Mouse (Mus musculus): ENCODE data around the gene Cx3cr1. TPM values are rescaled to one million over a fixed set of nuclear protein-coding genes. Genes with fewer than 3 reads are reported as not detected.

Cx3cr1 gene
- total and polyA plus RNA-seq, 2 experiments from 2014 or later: 10.6 to 14.7 TPM

GRCm38 (mm10) chr9:119943326-119943725, 126.4 kb downstream of the Cx3cr1 start:
- Histone ChIP-seq H3K9ac (no peak overlapping the region), H3K9me3 (ENCODE audit: low read length) (no peaks in the 10 kb centered on the region), H3K27me3 (ENCODE audit: insufficient read depth, low read length) (no peaks in the 10 kb centered on the region), H3K4me2 (ENCODE audit: low read depth) (no peak overlapping the region), H3K4me1 (ENCODE audit: insufficient read depth) (no peaks in the 10 kb centered on the region), H3K27ac (ENCODE audit: low read depth, low read length) (no peak overlapping the region), H3K36me3 (ENCODE audit: insufficient read depth) (no peaks in the 10 kb centered on the region), H3K4me3 (ENCODE audit: low read depth, low read length) (no peak overlapping the region)
- WGBS: 60% methylated on average over 1 of the region's 1 CpGs
- TF ChIP-seq CTCF (IDR thresholded peaks at IDR 0.05; ENCODE audit: low read depth): no peak
- no peak for ATAC-seq
- no peak for DNase-seq

- Histone ChIP-seq H3K27me3 (ENCODE audit: insufficient read depth, low read length) (no peaks in the 10 kb centered on the region), H3K9me3 (ENCODE audit: low read length) (no peaks in the 10 kb centered on the region), H3K4me2 (ENCODE audit: low read depth) (no peak overlapping the region), H3K36me3 (ENCODE audit: insufficient read depth) (no peaks in the 10 kb centered on the region), H3K27ac (ENCODE audit: low read depth, low read length) (no peak overlapping the region), H3K9ac (no peak overlapping the region), H3K4me3 (ENCODE audit: low read depth, low read length) (no peak overlapping the region), H3K4me1 (ENCODE audit: insufficient read depth) (no peaks in the 10 kb centered on the region)
- no peak for TF ChIP-seq CTCF (IDR thresholded peaks at IDR 0.05; ENCODE audit: low read depth)
- 83% methylated on average over 14 of the region's 14 CpGs for WGBS
- ATAC-seq: no peak
- DNase-seq: no peak
These were observed 127.8 kb downstream of the Cx3cr1 start for GRCm38 (mm10) chr9:119941861-119942260.

- no peak overlapping the region for H3K4me3 ChIP-seq (ENCODE audit: low read depth, low read length)
- H3K4me1 ChIP-seq (ENCODE audit: insufficient read depth): peaks cover 3% of the 10 kb centered on the region
- no peak overlapping the region for H3K27ac ChIP-seq (ENCODE audit: low read depth, low read length)
- TF ChIP-seq CTCF (IDR thresholded peaks at IDR 0.05; ENCODE audit: low read depth): no peak
- H3K36me3 ChIP-seq (ENCODE audit: insufficient read depth): no peaks in the 10 kb centered on the region
- DNase-seq: no peak
- WGBS: 76% methylated on average over 5 of the region's 5 CpGs
- H3K9ac ChIP-seq: no peak overlapping the region
- no peaks in the 10 kb centered on the region for H3K27me3 ChIP-seq (ENCODE audit: insufficient read depth, low read length)
- H3K4me2 ChIP-seq (ENCODE audit: low read depth): no peak overlapping the region
- H3K9me3 ChIP-seq (ENCODE audit: low read length): no peaks in the 10 kb centered on the region
- ATAC-seq: no peak
These were observed 128.3 kb downstream of the Cx3cr1 start for GRCm38 (mm10) chr9:119941407-119941806.

- Histone ChIP-seq H3K27me3 (ENCODE audit: insufficient read depth, low read length) (no peaks in the 10 kb centered on the region), H3K9me3 (ENCODE audit: low read length) (no peaks in the 10 kb centered on the region), H3K4me2 (ENCODE audit: low read depth) (no peak overlapping the region), H3K27ac (ENCODE audit: low read depth, low read length) (no peak overlapping the region), H3K9ac (no peak overlapping the region), H3K36me3 (ENCODE audit: insufficient read depth) (no peaks in the 10 kb centered on the region), H3K4me1 (ENCODE audit: insufficient read depth) (peaks cover 7% of the 10 kb centered on the region), H3K4me3 (ENCODE audit: low read depth, low read length) (no peak overlapping the region)
- DNase-seq (no peak), ATAC-seq (no peak)
- no peak for TF ChIP-seq CTCF (IDR thresholded peaks at IDR 0.05; ENCODE audit: low read depth)
- WGBS: 72% methylated on average over 10 of the region's 10 CpGs
These were observed 130.0 kb downstream of the Cx3cr1 start for GRCm38 (mm10) chr9:119939646-119940045.

GRCm38 (mm10) chr9:119938496-119938895, 131.2 kb downstream of the Cx3cr1 start:
- Histone ChIP-seq H3K4me1 (ENCODE audit: insufficient read depth) (peaks cover 7% of the 10 kb centered on the region), H3K36me3 (ENCODE audit: insufficient read depth) (no peaks in the 10 kb centered on the region), H3K4me3 (ENCODE audit: low read depth, low read length) (no peak overlapping the region), H3K27ac (ENCODE audit: low read depth, low read length) (no peak overlapping the region), H3K9ac (no peak overlapping the region), H3K4me2 (ENCODE audit: low read depth) (no peak overlapping the region), H3K27me3 (ENCODE audit: insufficient read depth, low read length) (no peaks in the 10 kb centered on the region), H3K9me3 (ENCODE audit: low read length) (no peaks in the 10 kb centered on the region)
- TF ChIP-seq CTCF (IDR thresholded peaks at IDR 0.05; ENCODE audit: low read depth): no peak
- ATAC-seq: no peak
- DNase-seq: no peak
- WGBS: 87% methylated on average over 4 of the region's 4 CpGs

GRCm38 (mm10) chr9:119937005-119937773, 132.5 kb downstream of the Cx3cr1 start, which contains the start of the genes Gorasp1 and Ttc21a:
Gorasp1 (minus strand) TSS chr9:119937565.
Ttc21a (plus strand) TSS chr9:119937606.
- peak within 1 kb of the TSS; percentile 73 for H3K27ac ChIP-seq (ENCODE audit: low read depth, low read length)
- no peak for TF ChIP-seq CTCF (IDR thresholded peaks at IDR 0.05; ENCODE audit: low read depth)
- peak; percentile 95 for DNase-seq
- H3K4me3 ChIP-seq (ENCODE audit: low read depth, low read length): peak within 1 kb of the TSS; percentile 82
- peak; percentile 98 for ATAC-seq
- no peaks in the 10 kb centered on the region for H3K9me3 ChIP-seq (ENCODE audit: low read length)
- peak within 1 kb of the TSS; percentile 86 for H3K4me2 ChIP-seq (ENCODE audit: low read depth)
- peaks cover 7% of the 10 kb centered on the region for H3K4me1 ChIP-seq (ENCODE audit: insufficient read depth)
- 1% methylated on average over 40 of the region's 40 CpGs for WGBS
- no peaks in the 10 kb centered on the region for H3K27me3 ChIP-seq (ENCODE audit: insufficient read depth, low read length)
- peaks cover 4% of the 10 kb centered on the region for H3K36me3 ChIP-seq (ENCODE audit: insufficient read depth)
- peak within 1 kb of the TSS; percentile 92 for H3K9ac ChIP-seq

GRCm38 (mm10) chr9:119933675-119934074, 136.0 kb downstream of the Cx3cr1 start:
- 95% methylated on average over 6 of the region's 6 CpGs for WGBS
- no peak for ATAC-seq

More at GRCm38 (mm10) chr9:119933675-119934074, 136.0 kb downstream of the Cx3cr1 start:
- no peak overlapping the region for H3K4me3 ChIP-seq (ENCODE audit: low read depth, low read length)
- H3K4me1 ChIP-seq (ENCODE audit: insufficient read depth): peaks cover 7% of the 10 kb centered on the region
- H3K36me3 ChIP-seq (ENCODE audit: insufficient read depth): peaks cover 25% of the 10 kb centered on the region
- no peak overlapping the region for H3K9ac ChIP-seq
- H3K27me3 ChIP-seq (ENCODE audit: insufficient read depth, low read length): no peaks in the 10 kb centered on the region
- no peaks in the 10 kb centered on the region for H3K9me3 ChIP-seq (ENCODE audit: low read length)
- no peak for TF ChIP-seq CTCF (IDR thresholded peaks at IDR 0.05; ENCODE audit: low read depth)
- H3K27ac ChIP-seq (ENCODE audit: low read depth, low read length): no peak overlapping the region
- no peak for DNase-seq
- no peak overlapping the region for H3K4me2 ChIP-seq (ENCODE audit: low read depth)

All from forebrain, postnatal 0 days (tissue).